Mouse (Mus musculus): ENCODE measurements at regions not wholly inside any gene's neighbourhood (a gene's known extent, or its start where the extent isn't known, plus 50 kb on each side); places are given as distances from the start of the nearest gene placed in this dataset.
"Not testable (repeated sequence)": the region's sequence is repeated elsewhere in the genome, so short reads cannot be mapped to it uniquely, and the experiment has no call there.

GRCm38 (mm10) chr10:38458975-38459374, 362.6 kb downstream of the Rfpl4b start:
- DNase-seq: no peak

DNA sequence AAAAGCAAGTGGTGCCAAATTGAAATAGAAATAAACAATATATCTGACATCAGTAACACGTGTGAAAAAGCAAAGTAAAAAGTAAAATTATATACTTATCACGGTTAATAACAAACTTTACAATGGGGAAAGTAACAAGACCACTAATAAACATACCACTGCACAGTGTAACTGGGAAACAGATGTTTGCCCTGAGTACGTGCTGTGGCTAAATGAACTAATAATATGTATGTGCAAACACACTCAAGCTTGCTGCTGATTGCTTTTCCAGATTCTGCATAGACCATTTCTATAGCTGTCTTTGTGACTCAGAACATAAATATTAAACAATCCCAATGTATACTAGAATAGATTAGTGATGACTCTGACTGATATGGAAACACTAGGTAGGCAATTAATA, 363.2 kb downstream of the Rfpl4b start:
- DNase-seq: no peak

- DNase-seq: no peak
Observed at GRCm38 (mm10) chr10:38456786-38457185, 364.8 kb downstream of the Rfpl4b start.

DNA sequence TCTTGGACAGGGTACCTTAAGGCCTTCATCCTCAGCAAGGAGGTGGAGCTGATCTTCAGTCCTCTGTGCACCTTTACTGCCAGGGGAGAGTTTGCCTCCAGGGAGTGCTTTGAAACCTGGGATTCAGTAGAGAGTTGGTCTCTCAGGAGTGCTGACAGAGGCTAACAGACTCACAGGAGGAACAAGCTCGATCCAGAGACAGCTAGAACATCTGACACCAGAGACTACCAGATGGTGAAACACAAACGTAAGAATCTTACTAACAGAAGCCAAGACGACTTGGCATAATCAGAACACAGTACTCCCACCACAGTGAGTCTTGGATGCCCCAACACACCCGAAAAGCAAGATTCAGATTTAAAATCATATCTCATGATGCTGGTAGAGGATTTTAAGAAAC, 372.3 kb downstream of the Rfpl4b start:
- DNase-seq: no peak

DNA sequence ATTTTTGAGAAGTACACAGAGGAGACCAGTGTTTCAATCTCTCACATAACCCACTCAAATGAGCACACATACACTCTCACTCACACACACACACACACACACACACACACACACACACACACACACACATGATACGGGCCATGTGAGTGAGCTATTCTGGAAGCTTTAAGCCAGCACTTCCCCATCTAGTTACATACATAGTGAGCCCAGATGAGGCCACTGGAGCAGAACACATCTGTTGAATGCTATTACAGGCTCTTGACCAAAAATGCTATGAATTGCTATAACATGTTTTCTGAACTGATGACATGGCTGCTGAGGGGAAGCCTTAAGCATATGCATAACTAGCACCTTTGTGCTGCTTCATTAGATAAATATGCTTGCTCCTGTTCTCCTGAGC, 373.9 kb downstream of the Rfpl4b start:
- DNase-seq: no peak

- no peak for DNase-seq
Observed at GRCm38 (mm10) chr10:38447256-38447655, 374.3 kb downstream of the Rfpl4b start.

DNA sequence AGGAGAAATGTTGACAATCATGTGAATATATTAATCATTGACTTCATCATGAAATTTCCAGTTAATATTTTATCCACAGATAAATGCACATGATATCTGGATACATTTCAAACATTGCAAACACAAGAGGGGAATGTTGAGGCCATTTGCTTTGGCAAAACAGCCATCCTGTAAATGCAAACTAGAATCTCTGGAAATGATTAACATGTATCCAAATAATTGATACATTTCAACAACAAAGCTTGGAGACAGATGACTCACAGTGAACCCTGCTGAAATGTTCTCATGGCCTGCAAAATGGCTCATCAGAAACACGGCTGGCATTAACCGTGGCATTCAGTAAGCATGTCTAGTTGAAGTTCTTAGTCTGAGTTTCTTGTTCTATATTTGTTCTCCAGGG, 382.3 kb downstream of the Rfpl4b start:
- no peak for DNase-seq

DNA sequence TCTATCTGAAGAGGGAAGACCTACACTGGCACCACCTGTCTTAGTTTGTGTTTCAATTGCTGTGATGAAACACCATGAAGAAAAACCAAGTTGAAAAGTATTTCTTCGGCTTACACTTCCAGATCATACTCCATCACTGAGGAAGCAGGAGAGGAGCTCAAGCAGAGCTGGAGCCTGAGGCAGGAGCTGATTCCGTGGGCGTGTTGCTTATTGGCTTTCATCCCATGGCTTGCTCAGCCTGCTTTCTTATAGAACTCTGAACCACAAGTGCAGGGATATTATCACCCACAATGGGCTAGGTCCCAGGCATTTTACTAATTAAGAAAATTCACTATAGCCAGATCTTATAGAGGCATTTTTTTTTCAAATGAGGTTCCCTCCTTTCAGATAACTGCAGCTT, 384.7 kb downstream of the Rfpl4b start:
- no peak for DNase-seq

- no peak for DNase-seq
Observed at GRCm38 (mm10) chr10:38421541-38421940, 400.0 kb downstream of the Rfpl4b start.

GRCm38 (mm10) chr10:38419771-38420170, 401.8 kb downstream of the Rfpl4b start:
- no peak for DNase-seq

GRCm38 (mm10) chr10:38383161-38383560, 438.4 kb downstream of the Rfpl4b start:
- DNase-seq: no peak

- DNase-seq: peak; percentile 6
Observed at GRCm38 (mm10) chr10:38381873-38382296, 439.7 kb downstream of the Rfpl4b start.

- no peak for DNase-seq
Observed at GRCm38 (mm10) chr10:38380388-38380787, 441.2 kb downstream of the Rfpl4b start.

- no peak for DNase-seq
Observed at GRCm38 (mm10) chr10:38366776-38367175, 454.8 kb downstream of the Rfpl4b start.

DNA sequence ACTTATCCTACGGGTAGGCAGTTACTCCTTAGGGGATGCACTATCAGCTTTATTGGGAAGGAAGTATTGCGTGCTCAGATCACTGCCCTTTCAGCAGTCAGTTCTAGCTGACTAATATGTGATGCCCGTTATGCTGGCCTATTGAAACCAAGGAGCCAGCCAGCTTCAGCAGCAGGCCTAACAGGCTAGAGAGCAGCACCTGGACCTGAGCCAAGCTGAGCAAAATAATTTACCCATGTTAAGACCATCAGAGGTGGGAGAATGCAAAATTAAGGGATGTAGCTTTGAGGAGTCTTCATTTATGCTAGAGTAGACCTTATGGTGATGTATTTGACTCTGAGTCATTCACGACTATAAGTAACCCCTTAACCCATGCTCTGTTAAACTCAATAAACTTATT, 456.7 kb downstream of the Rfpl4b start:
- DNase-seq: no peak

- DNase-seq: no peak
Observed at GRCm38 (mm10) chr10:38357539-38358232, 463.9 kb downstream of the Rfpl4b start.

DNA sequence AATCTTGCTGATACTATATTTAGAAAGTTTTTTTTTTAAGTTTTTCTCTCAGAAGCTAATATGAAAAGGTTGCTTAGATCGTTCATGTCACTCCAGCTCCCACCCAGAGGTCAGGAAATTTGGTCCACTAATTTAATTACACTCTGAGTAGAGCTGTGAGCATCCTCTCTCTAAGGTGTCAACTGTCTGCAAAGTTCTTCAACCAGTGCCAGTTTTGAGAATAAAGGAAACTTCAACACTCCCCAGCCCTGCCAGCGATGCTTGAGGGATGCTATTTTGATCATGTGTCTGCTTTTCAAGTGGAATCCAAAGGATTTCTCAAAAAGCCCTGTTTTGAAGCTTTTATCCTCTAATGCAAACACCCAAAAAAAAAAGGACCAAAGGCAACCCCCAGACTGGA, 467.6 kb downstream of the Rfpl4b start:
- DNase-seq: no peak

GRCm38 (mm10) chr10:38353526-38353925, 468.1 kb downstream of the Rfpl4b start:
- no peak for DNase-seq

- DNase-seq: not testable (repeated sequence)
Observed at GRCm38 (mm10) chr10:38347029-38347428, 474.6 kb downstream of the Rfpl4b start.

- no peak for DNase-seq
Observed at GRCm38 (mm10) chr10:38340406-38341175, 481.0 kb downstream of the Rfpl4b start.

GRCm38 (mm10) chr10:38308716-38309392, 512.7 kb downstream of the Rfpl4b start:
- DNase-seq: no peak

DNA sequence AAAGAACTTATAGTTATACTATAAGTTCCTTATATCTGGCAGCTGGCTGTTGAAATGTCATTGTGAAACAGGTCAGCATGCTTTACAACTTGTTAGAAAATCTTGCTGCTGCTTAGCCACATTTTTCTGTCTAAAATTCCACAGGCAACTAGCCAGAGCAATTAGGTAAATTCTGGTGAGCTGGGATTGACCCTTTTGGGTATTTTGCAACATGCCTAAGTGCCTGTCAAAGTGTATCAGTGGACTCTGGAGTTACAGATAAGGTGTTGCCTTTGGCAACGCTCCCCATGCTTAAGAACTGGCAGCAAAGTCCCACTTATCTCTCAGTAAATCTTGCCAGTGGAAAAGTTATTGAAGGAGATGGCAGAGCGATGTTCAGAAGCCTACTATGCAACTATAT, 525.9 kb downstream of the Rfpl4b start:
- DNase-seq: peak; percentile 12

DNA sequence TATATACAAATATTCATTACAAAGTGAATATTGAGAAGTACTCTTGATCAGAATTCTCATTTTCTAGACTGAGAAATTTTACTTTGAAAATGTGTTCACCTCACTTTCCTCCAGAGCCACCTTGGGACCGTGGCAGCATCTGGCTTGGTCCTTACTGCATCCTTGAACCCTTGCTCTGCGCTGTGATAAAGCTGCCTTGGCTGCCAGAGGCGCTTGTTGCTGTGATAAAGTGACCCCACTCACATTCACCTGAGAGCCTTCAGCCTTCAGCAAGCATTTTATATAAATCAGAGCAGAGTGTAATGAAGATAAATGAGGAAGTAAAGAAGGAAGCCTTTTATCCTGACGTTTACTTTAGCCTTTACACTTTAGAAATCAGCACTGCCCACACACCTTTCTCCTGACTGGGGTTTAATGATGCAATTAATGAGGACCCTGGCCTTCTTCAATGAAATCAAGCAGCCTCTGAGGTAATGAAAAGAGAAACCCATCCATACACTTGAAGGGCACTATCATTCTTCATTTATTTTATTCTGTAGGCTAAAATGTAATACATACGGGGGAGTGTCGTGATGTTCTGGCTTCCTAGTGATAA, 532.8 kb downstream of the Rfpl4b start:
- no peak for DNase-seq
